Mouse (Mus musculus) cerebellum, adult 8-10 months (tissue): ENCODE data around the gene Lcn11.

Experiments
- DNase-seq: peaks from one replicate; pipeline ENCODE4 v3.0.0; 2022

The Lcn11 gene

GRCm38 (mm10) chr2:25828344-25828947 lies 51.6 kb downstream of the Lcn11 start:
- no peak for DNase-seq
